Mouse (Mus musculus) heart, embryonic 14.5 days (tissue): ENCODE results near the gene Sirpb1c. TPM values are rescaled to one million over a fixed set of nuclear protein-coding genes. Genes with fewer than 3 reads are reported as not detected.
"Not testable (repeated sequence)": the region's sequence is repeated elsewhere in the genome, so short reads cannot be mapped to it uniquely, and the experiment has no call there.

Experiments
- ATAC-seq: fragments of 200-750 bp; cut with Nextera tagmentation; 2 replicates; pipeline ENCODE4 v1.8.0; 2017; ENCODE audit warnings: low read depth, moderate TSS enrichment; ENCODE audit not compliant: insufficient number of reproducible peaks, insufficient read depth, low FRiP score
- H3K27ac ChIP-seq, 2 experiments: fragments of 200-500 bp in 1 of 2; fragments of 300-500 bp in 1 of 2; sonication (generic) in 1 of 2; replicated peaks in 1 of 2; 2 replicates each; pipeline ENCODE4 v1.5.1; 2012 to 2014; ENCODE audit warnings: low read depth in 2 of 2, low read length in 2 of 2, control low read depth in 1 of 2, mild to moderate bottlenecking in 1 of 2, mixed read lengths in 1 of 2; ENCODE audit not compliant: control insufficient read depth in 1 of 2, insufficient read depth in 1 of 2
- H3K27me3 ChIP-seq: fragments of 300-500 bp; sonication (generic); 2 replicates; pipeline ENCODE4 v1.6.1; 2014; ENCODE audit warnings: mild to moderate bottlenecking, low read length, control low read depth; ENCODE audit not compliant: control insufficient read depth, insufficient read depth
- H3K36me3 ChIP-seq: fragments of 300-500 bp; sonication (generic); 2 replicates; pipeline ENCODE4 v1.6.1; 2014; ENCODE audit warnings: mild to moderate bottlenecking, control low read depth, low read length, mixed read lengths; ENCODE audit not compliant: control insufficient read depth, insufficient read depth
- H3K4me1 ChIP-seq, 2 experiments: fragments of 200-500 bp in 1 of 2; fragments of 300-500 bp in 1 of 2; sonication (generic) in 1 of 2; 2 replicates each; pipeline ENCODE4 v1.6.1; 2012 to 2014; ENCODE audit warnings: low read length in 2 of 2, control low read depth in 1 of 2, mixed read lengths in 1 of 2; ENCODE audit not compliant: control insufficient read depth in 2 of 2, insufficient read depth in 2 of 2
- H3K4me2 ChIP-seq: fragments of 300-500 bp; sonication (generic); 2 replicates; pipeline ENCODE4 v1.6.1; 2014; ENCODE audit warnings: mild to moderate bottlenecking, low read length
- H3K4me3 ChIP-seq, 2 experiments: fragments of 200-500 bp in 1 of 2; fragments of 300-500 bp in 1 of 2; sonication (generic) in 1 of 2; 2 replicates each; pipeline ENCODE4 v1.5.1; 2012 to 2014; ENCODE audit warnings: low read length in 2 of 2, mild to moderate bottlenecking in 2 of 2, control low read depth in 1 of 2, low read depth in 1 of 2, moderate library complexity in 1 of 2; ENCODE audit not compliant: control insufficient read depth in 1 of 2, insufficient read depth in 1 of 2
- H3K9ac ChIP-seq: fragments of 300-500 bp; sonication (generic); 2 replicates; pipeline ENCODE4 v1.6.1; 2014; ENCODE audit warnings: mild to moderate bottlenecking, low read length
- H3K9me3 ChIP-seq: fragments of 300-500 bp; sonication (generic); 2 replicates; pipeline ENCODE4 v1.6.1; 2016; ENCODE audit warnings: low read length, control low read depth; ENCODE audit not compliant: control insufficient read depth
- WGBS: fragments of 180-500 bp; shearing (Covaris S2); extraction: QIAGEN DNeasy Blood & Tissue Kit; methylation state at CpG from one replicate; pipeline ENCODE4 v1.1.7; 2014; 5-methylcytosine and 5-hydroxymethylcytosine counted together
- polyA plus RNA-seq: library from polyadenylated mRNA; unstranded; fragments of >200 nt; fragmentation: Nextera tagmentation; extraction: Ambion mirVana; gene quantifications from 2 replicates; pipeline ENCODE4 v1.2.1, GENCODE M21; 2014

Sirpb1c gene
- 0.18 TPM in 2 replicates for polyA plus RNA-seq

- H3K4me2 ChIP-seq, H3K4me3 ChIP-seq, H3K36me3 ChIP-seq, H3K27ac ChIP-seq, H3K9ac ChIP-seq, H3K4me1 ChIP-seq, H3K9me3 ChIP-seq, ATAC-seq, H3K27me3 ChIP-seq: not testable (repeated sequence)
- WGBS, result no CpG with 5 or more reads among the region's 1 CpGs
Observed at GRCm38 (mm10) chr3:15848280-15848679, at the start of gene Sirpb1c. TSS of gene Sirpb1c (minus strand) at chr3:15848528.

- WGBS, result 66% methylated on average over 3 of the region's 3 CpGs
- no peaks in the 10 kb centered on the region for H3K4me1 ChIP-seq
- no peak overlapping the region for H3K27ac ChIP-seq
- no peak overlapping the region for H3K9ac ChIP-seq
- H3K36me3 ChIP-seq, result no peaks in the 10 kb centered on the region
- H3K4me3 ChIP-seq, result no peak overlapping the region
- no peaks in the 10 kb centered on the region for H3K9me3 ChIP-seq
- ATAC-seq, result no peak
- no peaks in the 10 kb centered on the region for H3K27me3 ChIP-seq
- no peak overlapping the region for H3K4me2 ChIP-seq
Observed at GRCm38 (mm10) chr3:15886380-15886779, 38.1 kb upstream of the Sirpb1c start.

- H3K9ac ChIP-seq, H3K9me3 ChIP-seq, H3K4me1 ChIP-seq, H3K27ac ChIP-seq, H3K4me3 ChIP-seq, H3K36me3 ChIP-seq, ATAC-seq, H3K27me3 ChIP-seq, H3K4me2 ChIP-seq: not testable (repeated sequence)
Observed at GRCm38 (mm10) chr3:15855773-15856172, 7.4 kb upstream of the Sirpb1c start.

- H3K9me3 ChIP-seq, result peaks cover 7% of the 10 kb centered on the region
- no peak for ATAC-seq
- H3K4me1 ChIP-seq, result no peaks in the 10 kb centered on the region
- no peak overlapping the region for H3K9ac ChIP-seq
- H3K4me3 ChIP-seq, result no peak overlapping the region
- no peak overlapping the region for H3K4me2 ChIP-seq
- H3K36me3 ChIP-seq, result no peaks in the 10 kb centered on the region
- no peaks in the 10 kb centered on the region for H3K27me3 ChIP-seq
- H3K27ac ChIP-seq, result no peak overlapping the region
- 91% methylated on average over 1 of the region's 1 CpGs for WGBS
Observed at GRCm38 (mm10) chr3:15849922-15850321, 1.6 kb upstream of the Sirpb1c start.

- Histone ChIP-seq H3K27ac (no peak overlapping the region), H3K9me3 (peaks cover 7% of the 10 kb centered on the region), H3K4me3 (no peak overlapping the region), H3K4me1 (no peaks in the 10 kb centered on the region), H3K9ac (no peak overlapping the region), H3K36me3 (no peaks in the 10 kb centered on the region), H3K27me3 (no peaks in the 10 kb centered on the region), H3K4me2 (no peak overlapping the region)
- WGBS, result 66% methylated on average over 3 of the region's 3 CpGs
- ATAC-seq, result no peak; the same call in 1 of the 2 replicates
Observed at GRCm38 (mm10) chr3:15847332-15848047, 838 bp downstream of the Sirpb1c start.

DNA sequence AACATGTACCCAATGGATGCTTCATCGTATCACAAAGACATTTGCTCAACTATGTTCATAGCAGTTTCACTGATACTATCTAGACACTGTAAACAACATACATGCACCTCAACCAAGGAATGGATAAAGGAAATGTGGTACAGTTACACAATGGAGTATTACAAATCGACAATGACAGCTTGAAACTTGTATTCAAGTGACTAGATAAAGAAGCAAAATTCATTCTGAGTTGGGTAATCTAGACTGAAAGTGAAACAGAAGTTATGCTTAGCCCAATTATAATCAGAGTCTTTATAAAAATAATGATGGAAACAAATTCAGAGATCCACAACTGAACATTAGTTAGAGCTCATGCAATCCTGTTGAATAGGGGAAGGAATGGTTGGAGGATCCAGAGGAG is 74.7 kb downstream of the Sirpb1c start:
- not testable (repeated sequence) for H3K27me3 ChIP-seq, H3K9ac ChIP-seq, ATAC-seq, H3K36me3 ChIP-seq, H3K27ac ChIP-seq, H3K4me2 ChIP-seq, H3K4me1 ChIP-seq, H3K4me3 ChIP-seq, H3K9me3 ChIP-seq
- WGBS, result 64% methylated on average over 2 of the region's 2 CpGs

Other genes with a start within 250 kb of the Sirpb1c start
- gene Gm5150, start 157.9 kb upstream of the Sirpb1c start, polyA plus RNA-seq, result not detected in 2 replicates